ENCODE assay signal across 23 mouse cellular contexts in the genomic region with DNA sequence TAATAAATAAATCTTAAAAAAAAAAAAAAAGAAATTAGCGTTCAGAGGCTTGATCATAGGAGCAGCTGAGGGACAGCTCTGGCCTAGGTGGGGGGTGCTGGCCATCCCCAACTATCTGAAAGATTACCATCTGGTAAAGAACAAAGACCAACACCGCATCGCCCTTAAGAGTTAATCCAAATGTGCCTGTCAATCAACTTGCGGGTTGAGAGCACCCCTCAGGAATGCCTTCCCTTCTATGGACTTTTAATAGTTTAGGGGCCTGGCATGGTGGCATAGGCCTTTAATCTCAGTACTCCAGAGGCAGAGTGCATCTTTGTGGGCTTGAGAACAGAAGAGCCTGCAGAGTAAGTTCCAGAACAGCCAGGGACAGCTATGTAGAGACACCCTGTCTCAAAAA. TPM values are rescaled to one million over a fixed set of nuclear protein-coding genes. Genes with fewer than 3 reads are reported as not detected.
DNase-seq lines count a peak whose midpoint lies in the region; ATAC-seq and TF ChIP-seq lines count a peak whose summit lies in the region.
"Had no signal": no experiment of that assay in that cellular context is flagged by ENCODE, and none has a peak within 500 bp of the region (broad histone marks: within the 10 kb centered on the region; RNA-seq: fewer than 3 reads in every experiment).

No protein-coding gene starts in this region.

- DNase-seq in embryonic facial prominence, embryonic 14.5 days (ENCODE audit: low spot score): peak; percentile 27
- DNase-seq in embryonic facial prominence, embryonic 10.5 days (ENCODE audit: low spot score): no peak
- DNase-seq in limb, embryonic 14.5 days (ENCODE audit: low spot score): peak; percentile 31
- no peak for DNase-seq in limb, embryonic 10.5 days (ENCODE audit: low spot score)
- no peak for DNase-seq in gastrocnemius, postnatal 25 days
- DNase-seq: adrenal gland, adult 2 months; adrenal gland, postnatal 10 days; adrenal gland, postnatal 25 days; B cell, adult 2 months; cerebellum, adult 11 months; cerebellum, adult 18-20 months; cerebellum, adult 8-10 months; cerebellum, adult 9-11 months; cerebellum, postnatal 14 days; cerebellum, postnatal 36 days; embryo, embryonic 11 days had no signal

- H3K36me3 ChIP-seq in embryonic facial prominence, embryonic 14.5 days (ENCODE audit: control insufficient read depth, insufficient read depth, low read length): no peaks in the 10 kb centered on the region
- peaks cover 6% of the 10 kb centered on the region for H3K36me3 ChIP-seq in embryonic facial prominence, embryonic 10.5 days (replicated peaks)
- H3K36me3 ChIP-seq in limb, embryonic 14.5 days (ENCODE audit: control insufficient read depth, insufficient read depth, low read length): no peaks in the 10 kb centered on the region
- H3K36me3 ChIP-seq in limb, embryonic 10.5 days: no peaks in the 10 kb centered on the region
- H3K36me3 ChIP-seq: embryonic facial prominence, embryonic 12.5 days; embryonic facial prominence, embryonic 15.5 days; forebrain, embryonic 12.5 days had no signal

- ATAC-seq in embryonic facial prominence, embryonic 14.5 days (ENCODE audit: low read depth): no peak
- ATAC-seq in limb, embryonic 14.5 days (ENCODE audit: low FRiP score, low read depth): no peak
- ATAC-seq: forebrain, embryonic 14.5 days; forebrain, embryonic 16.5 days had no signal

- 0 out of 2 replicates have a peak, but pooled peaks cover 5% of the 10 kb centered on the region for H3K4me1 ChIP-seq in embryonic facial prominence, embryonic 14.5 days (ENCODE audit: control insufficient read depth, insufficient read depth, low read length)
- H3K4me1 ChIP-seq in embryonic facial prominence, embryonic 10.5 days: no peaks in the 10 kb centered on the region
- H3K4me1 ChIP-seq in limb, embryonic 14.5 days (ENCODE audit: control insufficient read depth, insufficient read depth, low read length): no peaks in the 10 kb centered on the region
- H3K4me1 ChIP-seq in limb, embryonic 10.5 days: no peaks in the 10 kb centered on the region
- H3K4me1 ChIP-seq: embryonic facial prominence, embryonic 12.5 days; forebrain, embryonic 12.5 days had no signal

- no peak overlapping the region for H3K27ac ChIP-seq in embryonic facial prominence, embryonic 14.5 days (replicated peaks; ENCODE audit: low read depth, low read length)
- H3K27ac ChIP-seq in embryonic facial prominence, embryonic 10.5 days (replicated peaks): no peak overlapping the region
- H3K27ac ChIP-seq in limb, embryonic 14.5 days (replicated peaks; ENCODE audit: low read depth, low read length): no peak overlapping the region
- H3K27ac ChIP-seq in limb, embryonic 10.5 days: no peak overlapping the region
- H3K27ac ChIP-seq: embryonic facial prominence, embryonic 12.5 days; embryonic facial prominence, embryonic 15.5 days; forebrain, embryonic 10.5 days; forebrain, embryonic 12.5 days had no signal

- TF ChIP-seq POLR2A in limb, embryonic 14.5 days (IDR thresholded peaks at IDR 0.05; ENCODE audit: borderline replicate concordance, extremely low read depth, insufficient read depth, insufficient read length): no peak

- no peaks in the 10 kb centered on the region for H3K9me3 ChIP-seq in embryonic facial prominence, embryonic 14.5 days (ENCODE audit: control insufficient read depth, low read length)
- H3K9me3 ChIP-seq in embryonic facial prominence, embryonic 10.5 days: no peaks in the 10 kb centered on the region
- H3K9me3 ChIP-seq in limb, embryonic 14.5 days (ENCODE audit: control insufficient read depth, low read length): no peaks in the 10 kb centered on the region
- H3K9me3 ChIP-seq in limb, embryonic 10.5 days (replicated peaks): no peaks in the 10 kb centered on the region
- H3K9me3 ChIP-seq: embryonic facial prominence, embryonic 12.5 days; embryonic facial prominence, embryonic 15.5 days; forebrain, embryonic 10.5 days; forebrain, embryonic 12.5 days had no signal

- H3K9ac ChIP-seq in embryonic facial prominence, embryonic 14.5 days (ENCODE audit: low read depth, low read length): no peak overlapping the region
- no peak overlapping the region for H3K9ac ChIP-seq in limb, embryonic 14.5 days (ENCODE audit: low read depth, low read length, severe bottlenecking)
- H3K9ac ChIP-seq: embryonic facial prominence, embryonic 12.5 days; embryonic facial prominence, embryonic 15.5 days; forebrain, embryonic 12.5 days had no signal

- H3K4me2 ChIP-seq in embryonic facial prominence, embryonic 14.5 days (ENCODE audit: low read depth, low read length): no peak overlapping the region
- no peak overlapping the region for H3K4me2 ChIP-seq in limb, embryonic 14.5 days (replicated peaks; ENCODE audit: low read depth, low read length, severe bottlenecking)
- H3K4me2 ChIP-seq: embryonic facial prominence, embryonic 12.5 days; embryonic facial prominence, embryonic 15.5 days; forebrain, embryonic 12.5 days had no signal

- 67% methylated on average over 4 of the region's 4 CpGs for WGBS in embryonic facial prominence, embryonic 14.5 days
- 81% methylated on average over 4 of the region's 4 CpGs for WGBS in embryonic facial prominence, embryonic 10.5 days
- WGBS in limb, embryonic 14.5 days: 74% methylated on average over 4 of the region's 4 CpGs
- WGBS in limb, embryonic 10.5 days: 81% methylated on average over 4 of the region's 4 CpGs

- no peaks in the 10 kb centered on the region for H3K27me3 ChIP-seq in embryonic facial prominence, embryonic 14.5 days (replicated peaks; ENCODE audit: control insufficient read depth, insufficient read depth, low read length)
- H3K27me3 ChIP-seq in embryonic facial prominence, embryonic 10.5 days (replicated peaks; ENCODE audit: low read depth, poor library complexity, severe bottlenecking): no peaks in the 10 kb centered on the region
- H3K27me3 ChIP-seq in limb, embryonic 14.5 days (ENCODE audit: control insufficient read depth, insufficient read depth, low read length): no peaks in the 10 kb centered on the region
- H3K27me3 ChIP-seq in limb, embryonic 10.5 days (ENCODE audit: low read depth, poor library complexity, severe bottlenecking): no peaks in the 10 kb centered on the region
- H3K27me3 ChIP-seq: embryonic facial prominence, embryonic 12.5 days; embryonic facial prominence, embryonic 15.5 days; forebrain, embryonic 12.5 days had no signal

- H3K4me3 ChIP-seq in embryonic facial prominence, embryonic 14.5 days (ENCODE audit: low read depth, low read length): no peak overlapping the region
- no peak overlapping the region for H3K4me3 ChIP-seq in embryonic facial prominence, embryonic 10.5 days
- no peak overlapping the region for H3K4me3 ChIP-seq in limb, embryonic 14.5 days (replicated peaks; ENCODE audit: low read length)
- H3K4me3 ChIP-seq in limb, embryonic 10.5 days: no peak overlapping the region
- H3K4me3 ChIP-seq: embryonic facial prominence, embryonic 12.5 days; embryonic facial prominence, embryonic 15.5 days; erythroblast, embryonic 14.5 days; forebrain, embryonic 10.5 days; forebrain, embryonic 12.5 days had no signal

RNA-seq across cellular contexts. Expression of gene Atxn2, which starts 18.2 kb away (rescaled TPM):
- polyA plus RNA-seq in embryonic facial prominence, embryonic 14.5 days (2014; fragmentation: Nextera tagmentation; extraction: Ambion mirVana): 65.4 and 68.6 TPM in 2 replicates
- 44.5 and 44.9 TPM in 2 replicates for polyA plus RNA-seq in embryonic facial prominence, embryonic 10.5 days (2016; fragmentation: Nextera tagmentation; extraction: Ambion mirVana)
- 156 and 220 TPM in 2 replicates for polyA plus RNA-seq in limb, embryonic 14.5 days (2012; rRNA removed)
- 87.2 and 108 TPM in 2 replicates for polyA plus RNA-seq in limb, embryonic 14.5 days (2014; fragmentation: Nextera tagmentation; extraction: Ambion mirVana)
- 40.2 and 52.6 TPM in 2 replicates for polyA plus RNA-seq in limb, embryonic 10.5 days (2016; fragmentation: Nextera tagmentation; extraction: Ambion mirVana)
- total RNA-seq in gastrocnemius, postnatal 25 days (2021): 10 to 100 TPM; 94.1 to 97.6 TPM

RNA-seq across cellular contexts. Expression of gene Brap, which starts 32.5 kb away (rescaled TPM):
- 39.9 and 45.8 TPM in 2 replicates for polyA plus RNA-seq in embryonic facial prominence, embryonic 14.5 days (2014; fragmentation: Nextera tagmentation; extraction: Ambion mirVana)
- 41.9 and 44.5 TPM in 2 replicates for polyA plus RNA-seq in embryonic facial prominence, embryonic 10.5 days (2016; fragmentation: Nextera tagmentation; extraction: Ambion mirVana)
- 26.1 and 28.2 TPM in 2 replicates for polyA plus RNA-seq in limb, embryonic 14.5 days (2012; rRNA removed)
- polyA plus RNA-seq in limb, embryonic 14.5 days (2014; fragmentation: Nextera tagmentation; extraction: Ambion mirVana): 44.6 and 52.7 TPM in 2 replicates
- polyA plus RNA-seq in limb, embryonic 10.5 days (2016; fragmentation: Nextera tagmentation; extraction: Ambion mirVana): 38.8 and 45.7 TPM in 2 replicates
- total RNA-seq in gastrocnemius, postnatal 25 days (2021): 10 to 100 TPM; 27.3 to 30.2 TPM

RNA-seq across cellular contexts. Expression of gene Acad10, which starts 32.6 kb away (rescaled TPM):
- polyA plus RNA-seq in embryonic facial prominence, embryonic 14.5 days (2014; fragmentation: Nextera tagmentation; extraction: Ambion mirVana): 1.6 and 2.1 TPM in 2 replicates
- polyA plus RNA-seq in embryonic facial prominence, embryonic 10.5 days (2016; fragmentation: Nextera tagmentation; extraction: Ambion mirVana): 2.6 and 3.2 TPM in 2 replicates
- 2.6 and 2.7 TPM in 2 replicates for polyA plus RNA-seq in limb, embryonic 14.5 days (2012; rRNA removed)
- 1.3 and 2.2 TPM in 2 replicates for polyA plus RNA-seq in limb, embryonic 14.5 days (2014; fragmentation: Nextera tagmentation; extraction: Ambion mirVana)
- polyA plus RNA-seq in limb, embryonic 10.5 days (2016; fragmentation: Nextera tagmentation; extraction: Ambion mirVana): 1.4 and 2.0 TPM in 2 replicates
- 1 to 10 TPM; 7.3 to 9.3 TPM for total RNA-seq in gastrocnemius, postnatal 25 days (2021)

Comparison
In these comparisons a context has a peak if more than half of its experiments do, and no peak if none do; other contexts are left out.
1. DNase-seq: peak in embryonic facial prominence, embryonic 14.5 days (single experiment) and limb, embryonic 14.5 days (single experiment); none in embryonic facial prominence, embryonic 10.5 days (single experiment), limb, embryonic 10.5 days (single experiment) and gastrocnemius, postnatal 25 days (single experiment).